Mouse (Mus musculus) 3134 (cell line): Measurements from ENCODE around the gene Habp2.
A peak's percentile ranks its signal among the peaks of the same experiment; 100 is the strongest.
"Not testable (repeated sequence)": the region's sequence is repeated elsewhere in the genome, so short reads cannot be mapped to it uniquely, and the experiment has no call there.

Source experiments
- DNase-seq: peaks from one replicate; pipeline ENCODE4 v3.0.0-alpha.2; 2011; ENCODE audit warnings: low spot score; ENCODE audit not compliant: insufficient read length; ENCODE audit errors: extremely low read depth

Habp2 gene

DNA sequence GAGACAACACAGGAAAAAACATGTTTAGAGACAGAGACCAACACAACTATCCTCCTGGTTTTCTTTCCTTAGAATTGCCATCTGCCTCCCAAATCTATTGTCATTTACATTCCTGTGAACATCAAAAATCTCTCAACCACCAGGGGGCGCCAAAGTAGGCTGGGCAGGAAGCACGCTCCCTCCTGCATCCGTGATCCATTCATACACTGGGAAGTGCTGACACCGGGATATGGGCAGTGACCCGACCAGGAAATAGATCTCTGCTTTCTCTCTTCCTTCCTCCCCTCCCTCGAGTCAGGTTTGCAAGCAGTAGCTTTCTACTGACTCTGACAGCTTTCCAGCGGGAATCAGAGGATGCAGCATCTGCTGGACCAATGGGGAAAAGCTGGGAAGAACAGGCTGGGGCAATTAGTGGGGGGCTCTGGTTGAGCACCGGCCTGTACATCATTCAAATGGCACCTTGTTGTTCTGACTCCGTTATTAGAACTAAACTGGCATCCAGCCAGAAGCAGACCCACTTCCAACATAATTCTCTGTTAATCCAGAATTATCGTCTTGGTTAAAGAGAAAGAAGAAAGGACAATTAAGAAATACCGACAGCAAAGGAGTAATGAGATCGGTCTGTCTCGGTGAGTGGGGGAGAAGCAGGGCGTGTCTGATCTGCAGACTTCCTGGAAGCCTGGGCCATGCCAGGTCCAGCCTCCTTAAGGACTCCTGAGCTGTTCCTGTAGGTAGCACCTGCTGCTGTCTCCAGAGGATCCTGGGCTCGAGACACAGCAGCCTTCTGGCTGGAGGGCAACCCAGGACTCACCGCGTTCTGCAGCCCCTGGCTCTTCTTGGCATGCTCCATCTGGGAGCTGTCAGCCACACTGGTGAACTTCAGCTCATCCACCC is 69.8 kb downstream of the Habp2 start:
- DNase-seq: peak; percentile 58

DNA sequence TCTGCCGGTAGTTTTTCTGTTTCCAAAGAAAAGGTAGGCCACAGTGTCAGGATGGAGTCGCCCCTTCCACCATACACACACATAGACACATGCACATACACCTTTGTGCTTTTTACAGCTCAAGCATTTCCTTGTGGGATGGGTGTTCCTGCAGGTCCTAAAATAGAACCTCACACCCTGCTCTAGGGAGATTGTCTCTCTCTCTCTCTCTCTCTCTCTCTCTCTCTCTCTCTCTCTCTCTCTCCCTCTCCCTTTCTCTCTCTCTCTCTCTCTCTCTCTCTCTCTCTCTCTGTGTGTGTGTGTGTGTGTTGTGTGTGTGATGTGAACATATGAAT is 70.4 kb downstream of the Habp2 start:
- DNase-seq: not testable (repeated sequence)

- DNase-seq: no peak
Observed at GRCm38 (mm10) chr19:56358890-56359289, 72.0 kb downstream of the Habp2 start.

GRCm38 (mm10) chr19:56363721-56364460 is 77.0 kb downstream of the Habp2 start:
- DNase-seq: no peak

DNA sequence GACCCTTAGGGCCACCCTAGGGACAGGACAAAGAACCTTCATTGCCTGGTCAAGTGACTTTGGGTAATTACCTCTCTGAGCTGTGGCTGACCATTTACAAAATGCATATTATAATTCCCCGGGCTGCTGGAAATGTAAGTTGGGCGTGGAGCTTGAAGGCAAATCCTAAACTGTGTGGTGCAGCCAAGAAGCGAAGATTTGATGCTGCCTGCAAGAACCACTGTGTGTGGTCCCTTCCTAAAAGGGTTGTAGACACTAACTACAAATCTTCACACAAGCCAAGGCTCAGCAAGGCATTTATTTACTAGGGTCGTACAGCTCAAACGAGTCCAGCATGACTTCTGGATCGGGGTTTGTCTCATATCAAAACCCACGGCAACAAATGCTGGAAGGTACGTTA is 77.6 kb downstream of the Habp2 start:
- DNase-seq: no peak

DNA sequence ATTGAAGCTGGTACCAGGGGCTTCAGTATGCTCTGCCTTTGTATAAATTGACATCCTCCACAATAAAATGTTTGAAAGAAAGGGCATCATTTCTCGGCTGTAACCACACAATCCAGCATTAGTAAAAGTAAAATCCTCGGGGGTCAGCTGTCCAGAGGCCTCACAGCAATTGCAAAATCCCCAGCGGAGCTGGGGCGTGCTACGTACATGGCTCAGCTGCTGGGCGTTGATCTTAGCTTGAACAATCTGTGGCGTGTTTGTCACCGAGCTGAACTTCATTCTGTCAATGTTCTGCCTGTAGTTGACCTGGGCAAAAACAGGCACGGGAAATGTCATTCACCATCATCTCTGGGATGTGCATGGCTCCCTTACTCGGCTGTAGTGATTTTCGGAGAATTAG is 79.2 kb downstream of the Habp2 start:
- no peak for DNase-seq

DNA sequence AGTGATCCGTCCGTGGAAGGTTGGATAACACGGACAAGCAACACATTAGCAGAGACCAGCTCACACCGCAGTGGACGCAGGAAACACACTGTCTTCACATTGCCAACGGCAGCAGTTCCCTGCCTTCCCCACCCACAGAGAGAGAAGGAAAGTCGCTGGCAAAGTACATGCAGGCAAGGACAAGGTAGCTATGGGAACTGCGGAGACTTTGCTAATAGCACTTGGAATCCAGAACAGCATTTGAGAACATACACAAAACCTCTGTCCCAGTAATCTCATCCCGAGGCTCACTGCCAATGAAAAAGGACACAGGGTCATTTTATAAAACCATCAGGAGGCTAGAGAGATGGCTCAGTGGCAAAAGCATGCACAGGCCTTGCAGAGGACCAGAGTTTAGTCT is 79.7 kb downstream of the Habp2 start:
- DNase-seq: no peak

- DNase-seq: peak; percentile 53
Observed at GRCm38 (mm10) chr19:56367778-56368177, 80.8 kb downstream of the Habp2 start.

- no peak for DNase-seq
Observed at GRCm38 (mm10) chr19:56368912-56369311, 82.0 kb downstream of the Habp2 start.
